Mouse (Mus musculus): ENCODE data around the gene Duox2. TPM values are rescaled to one million over a fixed set of nuclear protein-coding genes. Genes with fewer than 3 reads are reported as not detected.

The Duox2 gene
- total RNA-seq, 2 experiments from 2014 or later, result 0.07 TPM; not detected in 1

DNA sequence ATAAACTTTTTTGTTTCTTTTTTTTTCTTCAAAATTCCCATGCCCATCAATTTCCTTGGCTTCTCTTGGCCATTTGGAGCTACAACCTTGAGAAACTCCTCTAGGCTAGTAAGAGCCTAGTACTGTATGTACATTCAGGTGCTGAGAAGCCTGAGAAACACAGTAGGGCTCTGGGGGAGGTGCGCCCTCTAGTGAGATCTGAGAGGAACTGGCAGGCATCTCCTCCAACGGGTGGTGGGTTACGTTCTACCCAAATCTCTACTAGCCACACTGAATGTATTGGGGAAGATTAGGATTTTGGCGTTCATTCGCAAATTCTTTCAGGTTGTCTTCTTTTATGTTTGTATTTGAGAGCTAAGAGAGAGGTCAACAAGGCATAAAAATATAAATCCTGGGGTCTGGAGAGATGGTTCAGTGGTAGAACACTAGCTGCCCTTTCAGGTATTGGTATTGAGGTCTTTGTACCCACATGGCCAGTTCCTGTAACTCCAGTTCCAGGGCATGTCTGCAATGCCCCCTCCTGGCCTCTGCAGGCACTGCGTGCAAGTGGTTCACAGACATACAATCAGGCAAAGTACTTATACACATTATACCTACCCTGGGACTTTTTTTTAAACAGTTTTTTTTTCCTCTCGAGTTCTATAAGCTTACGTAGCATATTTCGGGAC, 4.5 kb upstream of the Duox2 start:
- peak; percentile 16 to 61 for DNase-seq (ENCODE audit: low spot score in 2 of 2)

DNA sequence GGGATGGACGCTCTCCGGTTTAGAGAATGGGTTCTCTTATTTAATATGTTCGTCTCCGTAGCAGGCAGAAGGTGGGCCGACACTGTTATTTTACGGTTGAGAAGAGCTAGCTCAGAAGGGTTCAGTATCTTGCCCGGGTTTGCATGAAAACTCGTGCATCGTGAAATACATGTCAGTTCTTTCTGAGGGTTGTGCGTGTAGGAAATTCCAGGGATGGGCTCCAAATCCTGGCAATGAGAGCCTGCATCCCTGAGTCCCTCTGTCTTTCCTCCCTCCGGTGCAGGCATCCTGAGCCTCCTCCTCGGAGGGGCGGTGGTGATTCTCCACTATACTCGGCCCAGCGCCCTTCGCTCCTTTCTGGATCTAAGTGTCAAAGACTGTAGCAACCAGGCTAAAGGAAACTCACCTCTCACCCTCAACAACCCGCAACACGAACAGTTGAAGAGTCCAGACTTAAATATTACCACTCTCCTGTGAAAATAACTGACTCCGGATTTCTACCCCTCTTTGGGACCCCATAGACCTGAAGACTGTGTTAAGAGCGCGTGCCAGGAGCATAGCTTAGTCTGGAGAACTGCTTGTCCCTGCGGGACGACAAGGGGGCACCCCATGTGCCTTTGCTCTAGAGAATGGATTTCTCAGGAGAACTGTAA, 3.8 kb upstream of the Duox2 start:
- no peak for DNase-seq (ENCODE audit: low spot score in 2 of 2)

DNA sequence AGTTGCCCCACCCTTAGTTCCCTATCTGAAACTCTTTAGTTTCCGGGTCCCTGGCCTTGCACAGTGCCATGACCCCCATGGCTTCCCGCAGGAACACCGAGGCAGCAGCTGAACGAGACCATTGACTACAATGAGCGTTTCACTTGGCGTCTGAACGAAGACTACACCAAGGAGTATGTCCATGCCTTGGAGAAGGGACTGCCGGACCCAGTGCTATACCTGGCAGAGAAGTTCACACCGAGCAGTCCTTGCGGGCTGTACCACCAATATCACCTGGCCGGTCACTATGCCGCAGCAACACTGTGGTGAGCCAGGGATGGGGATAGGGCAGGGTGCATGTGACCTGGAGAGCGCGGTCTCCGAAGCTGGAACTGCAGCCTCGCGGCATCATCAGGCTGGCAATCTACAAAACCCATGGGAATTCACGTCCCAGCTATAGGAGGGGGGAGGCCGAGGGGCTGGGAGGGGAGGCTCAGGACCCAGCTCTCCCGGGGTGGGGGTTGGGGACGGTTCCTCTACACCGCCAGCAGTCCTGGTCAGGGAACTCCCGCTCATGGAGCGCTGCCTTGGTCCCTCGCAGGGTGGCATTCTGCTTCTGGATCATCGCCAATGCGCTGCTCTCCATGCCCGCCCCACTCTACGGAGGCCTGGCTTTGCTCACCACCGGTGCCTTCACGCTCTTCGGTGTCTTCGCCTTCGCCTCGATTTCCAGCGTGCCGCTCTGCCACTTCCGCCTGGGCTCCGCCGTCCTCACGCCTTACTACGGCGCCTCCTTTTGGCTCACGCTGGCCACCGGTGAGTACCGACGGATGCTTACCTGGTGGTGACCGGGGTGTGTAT, 3.1 kb upstream of the Duox2 start:
- peak in 1 of 2 experiments; percentile 13 for DNase-seq (ENCODE audit: low spot score in 2 of 2)

DNA sequence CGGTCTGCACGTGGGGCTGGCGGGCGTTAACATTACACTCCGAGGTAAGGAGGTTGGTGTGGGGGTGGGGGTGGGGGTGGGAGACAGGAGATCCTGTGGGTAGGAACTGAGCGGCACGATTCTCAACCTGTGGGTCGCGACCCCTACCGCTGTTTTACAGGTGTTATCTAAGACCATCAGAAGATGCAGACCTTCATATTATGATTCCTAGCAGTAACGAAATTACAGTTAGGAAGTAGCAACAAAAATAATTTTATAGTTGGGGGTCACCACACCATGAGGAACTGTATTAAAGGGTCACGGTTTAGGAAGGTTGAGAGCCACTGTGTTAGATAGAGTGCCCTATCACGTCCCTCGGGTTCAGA, 2.4 kb upstream of the Duox2 start:
- no peak for DNase-seq (ENCODE audit: low spot score in 2 of 2)

DNA sequence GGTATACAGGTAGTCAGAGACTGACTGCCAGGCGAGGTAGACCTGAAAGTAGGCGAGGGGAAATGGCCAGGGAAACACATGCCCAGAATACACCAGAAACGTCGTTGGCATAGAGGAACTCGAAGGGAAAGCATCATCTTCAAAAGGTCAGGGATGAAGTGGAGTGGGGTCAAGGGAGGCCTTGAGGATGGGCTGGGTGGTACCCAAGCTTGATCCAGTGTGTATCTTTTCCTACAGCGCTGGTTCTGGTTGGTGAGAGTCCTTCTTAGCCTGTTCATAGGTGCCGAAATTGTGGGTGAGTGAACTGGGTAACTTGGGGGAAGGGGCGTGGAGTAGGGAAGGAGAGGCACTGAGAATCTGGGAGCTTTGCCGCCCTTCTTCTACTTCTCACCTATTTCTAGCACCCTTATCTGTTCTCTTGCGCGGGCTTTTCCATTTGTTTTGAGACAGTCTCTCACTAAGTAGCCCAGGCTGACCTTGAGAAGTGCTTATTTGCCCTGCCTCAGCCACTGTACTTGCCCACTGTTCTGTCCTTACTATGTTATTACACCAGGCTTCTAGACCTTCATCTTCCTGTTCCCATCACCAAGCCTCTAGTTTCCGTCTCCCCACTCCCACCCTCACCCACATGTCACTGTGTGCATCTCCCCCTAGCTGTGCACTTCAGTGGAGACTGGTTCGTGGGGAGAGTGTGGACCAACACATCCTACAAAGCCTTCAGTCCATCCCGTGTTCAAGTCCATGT, 1.8 kb upstream of the Duox2 start:
- no peak for DNase-seq (ENCODE audit: low spot score in 2 of 2)

DNA sequence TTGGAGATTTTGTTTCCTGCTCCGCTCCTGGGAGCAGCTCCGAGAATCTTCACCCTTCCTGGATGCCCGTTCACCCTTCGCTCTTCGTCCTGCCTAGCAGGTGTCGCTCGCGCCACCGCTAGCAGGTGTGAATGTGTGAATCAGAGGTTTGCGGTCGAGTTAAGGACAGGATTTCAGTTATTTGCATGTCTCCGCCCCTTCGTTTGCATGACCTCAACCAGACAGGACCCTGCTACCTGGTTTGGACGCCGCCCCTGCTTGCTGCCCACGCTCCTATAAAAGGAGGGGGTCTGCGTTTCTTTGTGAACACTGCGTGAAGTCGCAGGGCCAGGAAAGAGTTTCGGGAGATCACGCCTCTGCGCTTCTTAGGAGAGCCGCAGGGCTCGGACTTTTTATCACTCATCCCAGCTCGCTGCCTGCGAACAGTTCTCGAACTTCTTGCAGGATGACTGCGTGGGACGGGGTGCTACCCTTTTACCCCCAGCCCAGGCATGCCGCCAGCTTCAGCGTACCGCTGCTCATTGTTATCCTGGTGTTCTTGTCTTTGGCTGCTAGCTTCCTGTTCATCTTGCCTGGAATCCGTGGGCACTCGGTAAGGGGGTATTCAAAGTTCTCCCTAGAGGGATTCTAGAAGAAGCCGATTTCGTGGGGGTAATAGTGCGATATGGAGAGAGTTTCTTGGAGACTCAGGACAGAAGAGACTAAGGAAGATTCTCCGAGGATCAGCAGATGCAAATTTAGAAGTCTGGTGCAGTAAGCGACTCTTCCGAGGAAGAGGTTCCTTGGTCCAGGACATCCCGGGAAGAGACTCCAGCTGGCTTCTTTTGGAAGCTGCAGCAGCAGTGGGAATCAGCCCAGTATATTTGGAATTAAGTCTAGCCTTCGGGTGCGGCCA, 594 bp upstream of the Duox2 start, which contains the start of gene Duoxa2:
Duoxa2 (plus strand) TSS at position 305 of the 895 bp plus-strand sequence.
- DNase-seq (ENCODE audit: low spot score in 2 of 2), result no peak

DNA sequence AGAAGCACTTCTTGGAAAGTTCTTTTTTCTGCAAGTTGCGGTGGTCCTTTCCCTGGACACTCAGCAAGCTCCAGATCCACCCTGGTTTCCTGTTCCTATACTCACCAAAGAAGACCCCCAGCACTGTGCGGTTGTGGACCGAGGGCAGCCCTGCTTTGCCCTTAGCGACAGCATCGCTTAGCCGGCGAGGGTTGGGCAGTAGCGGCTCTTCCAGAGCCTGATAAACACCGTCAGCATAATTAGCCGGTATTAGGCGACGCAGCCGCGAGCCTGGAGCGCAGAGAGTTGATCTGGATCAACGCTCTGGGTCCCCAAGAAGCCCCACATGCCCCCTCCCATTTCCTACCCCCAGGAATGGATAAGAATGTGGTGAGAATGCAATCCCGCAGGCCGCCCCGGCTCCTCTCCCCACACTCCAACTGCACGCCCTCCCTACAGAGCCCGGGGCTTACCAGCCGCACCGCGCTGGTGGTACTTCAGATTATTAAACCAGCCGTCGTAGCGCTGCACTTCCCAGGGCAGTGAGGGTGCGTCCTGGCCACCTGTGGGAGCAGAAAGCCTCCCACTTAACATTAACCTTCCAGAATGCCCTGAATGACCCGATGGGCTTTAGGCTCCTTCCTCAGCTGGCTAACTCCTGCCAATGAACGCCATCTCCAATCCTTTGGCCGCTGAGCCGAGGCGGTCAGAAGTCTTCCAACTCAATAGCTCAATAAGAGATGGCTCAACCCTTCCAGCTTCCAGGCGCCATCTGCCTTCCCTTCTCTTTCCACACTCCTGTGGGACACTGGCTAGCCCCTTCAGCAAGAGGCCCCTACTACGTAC, 766 bp downstream of the Duox2 start:
- DNase-seq (ENCODE audit: low spot score in 2 of 2), result no peak

DNA sequence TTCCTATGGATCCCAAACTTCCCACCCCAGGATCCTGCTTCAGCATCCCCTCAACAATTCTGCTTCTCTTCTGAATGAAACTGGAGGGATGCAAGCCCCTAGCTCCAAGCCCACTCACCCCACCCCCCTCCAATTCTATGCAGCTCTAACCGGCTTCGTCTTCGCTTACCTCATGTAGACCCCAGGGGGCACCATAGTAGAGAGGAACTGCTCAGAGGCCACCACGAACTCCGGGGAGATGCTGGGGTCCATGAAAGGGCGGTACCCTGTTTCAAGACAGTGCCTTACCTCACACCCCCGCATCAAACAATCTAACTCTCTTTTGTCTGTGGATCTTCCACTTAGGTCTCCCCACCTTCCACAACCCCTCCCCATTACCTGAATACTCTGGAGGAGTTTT, 3.3 kb downstream of the Duox2 start:
- DNase-seq (ENCODE audit: low spot score in 2 of 2), result no peak

DNA sequence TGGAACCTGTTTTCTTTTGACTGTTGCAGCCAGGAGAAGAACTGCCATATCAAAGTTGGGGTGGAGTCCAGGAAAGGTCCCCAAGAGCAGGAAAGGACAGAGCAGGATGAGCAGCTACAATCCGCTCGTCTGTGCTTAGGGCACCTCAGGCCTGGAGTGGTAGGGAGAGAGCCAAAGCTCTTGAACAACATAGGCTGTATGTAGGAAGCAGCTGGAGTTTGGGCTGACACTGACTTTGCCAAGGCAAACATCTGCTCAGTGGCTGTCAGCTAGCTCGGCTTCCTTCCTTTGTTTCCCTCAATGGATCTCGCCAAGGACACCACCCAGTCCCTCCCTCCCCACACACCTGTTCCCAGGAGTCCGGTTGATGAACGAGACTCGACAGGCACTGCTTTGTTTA, 12.1 kb downstream of the Duox2 start:
- no peak for DNase-seq (ENCODE audit: low spot score in 2 of 2)

DNA sequence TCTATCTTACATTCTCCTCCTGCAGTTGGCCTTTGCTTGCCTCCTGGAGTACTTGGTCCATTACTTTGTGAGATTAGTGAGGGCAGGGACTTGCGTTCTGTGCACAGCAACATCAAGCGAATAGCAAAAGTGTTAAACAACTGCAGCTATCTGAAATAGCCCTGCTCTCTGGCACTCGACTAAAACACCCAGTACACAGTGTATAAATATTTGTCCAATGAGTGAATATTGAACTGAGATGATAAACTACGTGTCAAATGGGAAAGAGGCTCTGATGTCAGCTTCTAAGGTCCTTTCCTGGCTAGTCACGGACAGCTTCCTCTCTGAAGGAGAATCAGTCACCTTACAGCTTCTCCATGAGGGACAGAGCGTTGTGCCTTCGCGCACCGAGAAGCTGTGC, 14.2 kb downstream of the Duox2 start:
- DNase-seq (ENCODE audit: low spot score in 2 of 2), result no peak

DNA sequence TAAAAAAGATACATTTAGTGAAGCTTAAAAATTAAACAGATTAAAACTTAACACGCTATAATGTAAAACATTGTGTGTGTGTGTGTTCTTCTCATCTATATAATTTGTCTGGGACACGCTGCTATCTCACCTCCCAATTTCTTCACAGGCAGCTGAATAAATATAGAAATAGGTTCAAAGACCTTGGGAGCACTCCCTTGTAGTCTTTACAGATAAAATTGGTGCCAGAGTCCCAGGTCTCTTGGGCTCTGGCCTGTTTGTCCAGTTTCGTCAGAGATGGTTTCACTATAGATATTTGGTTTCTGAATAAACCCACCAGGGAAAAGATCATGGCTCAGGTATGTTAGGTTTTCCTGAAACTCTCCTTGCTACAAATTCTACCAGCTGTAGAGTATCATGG, 19.5 kb downstream of the Duox2 start:
- no peak for DNase-seq (ENCODE audit: low spot score in 2 of 2)

DNA sequence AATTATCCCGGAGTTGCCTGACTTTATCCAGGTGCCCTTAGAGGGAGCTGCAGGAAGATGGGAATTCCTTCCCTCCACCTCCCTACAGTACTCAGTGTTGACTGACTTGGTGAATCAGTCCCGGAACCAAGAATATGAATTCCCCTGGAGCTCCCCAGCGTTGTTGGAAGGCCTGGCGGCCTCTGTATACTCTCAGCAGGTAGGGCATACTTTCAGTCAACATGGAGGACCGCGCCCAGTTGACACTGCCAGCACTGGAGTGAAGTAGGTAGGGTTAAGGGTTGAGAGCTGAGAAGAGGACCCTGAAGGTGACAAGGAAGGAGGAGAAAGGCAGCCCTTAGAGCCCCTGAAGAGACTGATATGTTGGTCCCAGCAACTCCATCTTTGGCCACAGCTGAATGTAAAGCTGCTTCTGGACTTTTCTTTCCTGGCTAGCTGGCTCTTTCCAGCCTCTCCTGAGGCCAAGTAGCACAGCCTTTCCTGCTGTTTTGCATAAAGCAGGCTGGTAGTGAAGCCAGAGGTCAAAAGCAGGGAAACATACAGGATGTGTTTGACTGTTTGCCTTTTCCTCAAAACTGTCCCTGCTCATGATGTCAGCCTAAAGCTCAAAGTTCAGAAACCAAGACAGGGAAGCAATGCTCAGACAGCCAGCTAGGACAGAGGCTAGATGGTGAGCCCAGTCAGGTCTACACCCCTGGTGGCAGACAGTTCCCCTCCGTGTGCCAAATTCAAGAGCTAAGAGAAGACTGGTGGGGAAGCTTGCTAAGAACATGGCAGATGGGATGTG, 31.6 kb downstream of the Duox2 start:
- DNase-seq (ENCODE audit: low spot score in 2 of 2), result no peak

DNA sequence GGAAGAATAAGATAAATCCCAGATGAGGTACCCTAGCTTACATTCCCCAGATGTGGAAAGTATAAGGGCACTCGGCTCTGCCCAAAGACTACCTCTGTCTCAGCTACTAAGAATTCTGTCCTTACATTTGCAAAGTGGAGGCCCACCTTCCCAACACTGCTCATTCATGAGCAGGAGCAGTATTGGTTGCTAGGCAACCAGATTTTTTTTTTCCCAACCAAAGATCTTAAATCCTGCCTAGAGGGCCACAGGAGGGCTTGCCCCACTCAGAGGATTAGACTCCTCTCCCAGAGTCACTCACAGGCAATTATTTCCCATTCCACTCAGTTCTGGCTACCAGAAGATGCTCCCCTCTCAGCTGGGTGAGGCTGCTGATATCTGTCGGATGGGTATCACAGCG, 33.6 kb downstream of the Duox2 start:
- peak in 1 of 2 experiments; percentile 19 for DNase-seq (ENCODE audit: low spot score in 2 of 2)

DNA sequence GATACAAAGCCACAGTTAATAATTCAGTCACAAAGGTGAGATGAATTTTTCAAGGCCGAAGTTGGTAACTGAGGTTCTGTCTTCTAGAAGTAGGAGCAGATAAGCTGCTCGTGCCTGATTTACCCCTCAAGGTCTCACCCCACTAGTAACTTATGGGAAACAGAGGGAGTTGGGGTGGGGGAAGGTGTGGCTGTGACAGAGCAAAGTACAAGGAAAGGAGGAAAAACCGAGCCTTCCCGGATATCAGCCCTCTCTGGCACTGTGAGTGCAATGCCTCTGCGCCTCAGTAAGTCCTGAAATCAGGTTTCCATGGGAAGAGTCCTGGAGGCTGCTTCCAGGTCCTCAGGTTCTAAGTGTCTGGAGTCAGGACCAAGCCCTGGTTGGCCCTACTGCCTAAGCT, 37.5 kb downstream of the Duox2 start:
- no peak for DNase-seq (ENCODE audit: low spot score in 2 of 2)

DNA sequence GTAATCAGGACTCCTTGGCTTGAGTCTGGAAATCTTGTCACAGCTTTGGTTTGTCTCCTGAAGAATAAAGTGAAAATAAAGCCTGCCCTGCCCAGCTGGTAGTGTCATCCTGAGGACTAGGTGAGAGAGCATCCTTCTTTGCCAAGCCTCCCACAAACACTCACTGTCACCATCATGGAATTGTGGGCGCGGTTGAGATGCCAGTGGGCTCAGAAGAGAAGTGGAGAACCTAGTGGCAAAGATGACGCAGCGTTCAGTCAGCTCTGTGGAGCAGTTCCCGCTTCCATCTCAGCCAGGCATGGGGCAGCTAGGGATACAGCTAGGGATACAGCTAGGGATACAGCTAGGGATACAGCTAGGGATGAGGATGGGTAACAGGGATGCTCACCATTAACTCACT, 42.3 kb downstream of the Duox2 start:
- DNase-seq (ENCODE audit: low spot score in 2 of 2), result peak in 1 of 2 experiments; percentile 14

DNA sequence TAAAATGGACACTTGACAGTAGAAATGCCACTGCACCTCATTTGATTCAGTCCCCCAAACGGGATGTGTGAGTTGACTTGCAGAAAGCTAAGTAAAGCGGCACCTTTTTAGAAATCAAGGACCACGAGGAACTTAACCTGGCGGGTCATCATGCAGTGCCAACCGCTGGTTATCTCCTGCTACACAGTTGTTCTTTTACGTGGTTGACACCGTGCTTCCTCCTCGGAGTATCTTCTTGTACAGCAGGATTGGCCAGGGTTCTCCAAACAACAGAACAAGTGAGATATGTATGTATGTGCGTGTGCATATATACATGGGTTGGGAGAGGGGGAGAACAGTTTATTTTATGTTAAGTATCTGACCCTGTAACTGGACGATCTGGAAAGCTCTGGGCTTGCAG, 50.5 kb downstream of the Duox2 start:
- no peak for DNase-seq (ENCODE audit: low spot score in 2 of 2)

DNA sequence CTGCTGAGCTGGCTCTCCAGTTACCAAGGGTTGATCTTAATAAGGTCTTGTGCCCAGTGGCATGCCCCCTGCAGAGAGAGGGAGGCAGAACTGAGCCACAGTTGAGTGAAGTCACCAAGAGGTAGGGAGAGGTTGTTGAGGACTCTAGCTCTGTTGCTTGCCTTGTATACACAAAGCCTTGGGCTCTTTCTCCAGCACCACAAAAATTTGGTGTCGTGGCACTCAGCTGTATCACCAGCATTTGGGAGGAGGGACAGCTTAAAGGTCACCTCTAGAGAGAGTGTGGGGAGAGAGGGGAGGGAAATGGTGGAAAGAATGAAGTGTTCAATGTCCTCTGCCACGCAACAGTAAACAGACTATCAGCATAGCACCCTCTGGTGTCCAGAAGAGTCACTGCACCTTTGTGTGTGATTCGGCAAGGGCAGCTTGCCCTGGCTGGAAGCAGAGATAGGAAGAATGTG, 54.5 kb downstream of the Duox2 start:
- peak; percentile 62 to 91 for DNase-seq (ENCODE audit: low spot score in 2 of 2)

DNA sequence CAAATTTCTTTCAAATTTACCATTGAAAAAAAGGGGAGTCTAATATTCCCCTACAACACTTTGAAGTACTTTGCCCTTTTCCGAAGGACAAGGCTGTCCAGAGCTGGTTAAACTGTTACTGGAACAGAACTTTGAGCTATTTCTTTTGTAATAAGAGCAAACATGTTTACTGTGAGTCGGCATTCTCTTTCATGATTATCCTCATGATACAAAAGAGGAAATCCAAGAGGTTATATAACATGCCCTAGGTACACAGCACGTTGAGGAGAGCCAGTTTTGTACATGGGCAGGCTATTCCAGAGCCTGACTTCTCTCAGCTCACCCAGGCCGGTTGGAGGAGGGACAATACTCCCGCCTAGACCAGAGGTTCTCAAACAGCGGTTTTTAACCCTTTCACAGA, 56.3 kb downstream of the Duox2 start:
- DNase-seq (ENCODE audit: low spot score in 2 of 2), result no peak

DNA sequence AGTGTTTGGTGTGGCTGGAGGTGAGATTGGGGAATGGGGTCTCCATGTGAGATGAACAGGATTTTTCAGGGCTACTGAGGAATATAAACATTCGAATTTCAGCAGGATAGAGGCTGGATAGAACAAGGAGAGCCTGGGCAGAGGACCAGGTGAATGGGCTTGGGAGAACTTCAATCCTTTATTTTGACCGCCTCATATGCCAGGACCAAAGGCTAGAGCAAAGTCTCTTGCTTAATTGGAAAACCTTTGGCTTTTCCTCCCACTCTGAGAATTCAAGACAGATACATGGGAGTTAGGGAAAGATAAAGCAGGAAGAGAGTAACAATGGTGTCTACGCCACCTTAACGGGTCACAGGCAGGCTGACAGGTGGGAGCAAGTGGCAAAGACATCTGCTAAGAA, 57.0 kb downstream of the Duox2 start:
- no peak for DNase-seq (ENCODE audit: low spot score in 2 of 2)

All from layer of hippocampus, adult 18-20 months (tissue).